Mouse (Mus musculus) testis, adult 2 months (tissue): Measurements from ENCODE around the gene Fjx1. TPM values are rescaled to one million over a fixed set of nuclear protein-coding genes. Genes with fewer than 3 reads are reported as not detected.
A peak's percentile ranks its signal among the peaks of the same experiment; 100 is the strongest.

ENCODE experiments used
- H3K27ac ChIP-seq: fragments of 200-500 bp; 2 replicates; pipeline ENCODE4 v1.5.1; 2012; ENCODE audit warnings: low read depth, low read length; ENCODE audit not compliant: control insufficient read depth, insufficient read depth
- H3K27me3 ChIP-seq: fragments of 200-500 bp; 2 replicates; pipeline ENCODE4 v1.6.1; 2012; ENCODE audit warnings: mild to moderate bottlenecking, low read length, moderate library complexity; ENCODE audit not compliant: control insufficient read depth, insufficient read depth
- H3K36me3 ChIP-seq: fragments of 200-500 bp; 2 replicates; pipeline ENCODE4 v1.6.1; 2012; ENCODE audit warnings: mild to moderate bottlenecking, low read length; ENCODE audit not compliant: control insufficient read depth, insufficient read depth
- H3K4me1 ChIP-seq: fragments of 200-500 bp; 2 replicates; pipeline ENCODE4 v1.6.1; 2012; ENCODE audit warnings: low read length; ENCODE audit not compliant: control insufficient read depth, insufficient read depth
- H3K4me3 ChIP-seq: fragments of 200-500 bp; 2 replicates; pipeline ENCODE4 v1.5.1; 2012; ENCODE audit warnings: low read depth, mild to moderate bottlenecking, low read length, moderate library complexity, mixed read lengths; ENCODE audit not compliant: control insufficient read depth
- CTCF ChIP-seq: fragments of 200-500 bp; IDR thresholded peaks from 2 replicates; pipeline ENCODE4 v1.5.1; 2012; ENCODE audit warnings: low read depth, mild to moderate bottlenecking, inconsistent platforms, low read length, moderate library complexity; ENCODE audit not compliant: control insufficient read depth, insufficient read depth, insufficient replicate concordance
- POLR2A ChIP-seq: fragments of 200-500 bp; IDR thresholded peaks from 2 replicates; pipeline ENCODE4 v1.6.1; 2012; ENCODE audit warnings: low read depth, mild to moderate bottlenecking, inconsistent platforms, low read length, moderate library complexity; ENCODE audit not compliant: control insufficient read depth
- polyA plus RNA-seq: library from polyadenylated mRNA; depleted of rRNA; stranded (reverse); fragments of >200 nt; gene quantifications from 2 replicates; pipeline ENCODE4 v1.2.3, GENCODE M21; 2012; rRNA removed

Gene Fjx1
- polyA plus RNA-seq, 1 experiment: 0.30 TPM

DNA sequence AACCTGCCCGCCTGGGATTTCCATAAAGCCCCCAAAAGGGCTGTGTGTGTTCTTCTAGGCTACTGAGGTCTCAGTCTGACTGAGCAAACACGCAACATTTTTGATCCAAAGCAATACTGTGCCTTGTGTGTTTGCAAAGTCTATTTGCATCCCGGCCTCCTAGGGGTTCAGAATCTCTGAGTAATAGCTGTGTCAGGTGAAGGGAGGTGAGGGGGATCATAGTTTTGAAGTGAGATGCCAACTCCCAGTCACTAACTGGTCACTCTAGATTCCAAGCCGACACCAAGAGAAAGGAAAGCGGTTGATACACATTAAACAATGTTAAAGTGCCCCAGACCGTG lies 51.0 kb downstream of the Fjx1 start:
- Histone ChIP-seq H3K27me3 (no peaks in the 10 kb centered on the region), H3K27ac (peak overlapping the region; percentile 90), H3K4me3 (peak overlapping the region; percentile 95), H3K4me1 (peaks cover 2% of the 10 kb centered on the region; the same call in 1 of the 2 replicates), H3K36me3 (no peaks in the 10 kb centered on the region)
- TF ChIP-seq POLR2A (no peak), CTCF (no peak)

- TF ChIP-seq CTCF: no peak
- no peak; the same call in 1 of the 2 replicates for TF ChIP-seq POLR2A
- H3K27me3 ChIP-seq: no peaks in the 10 kb centered on the region
- H3K4me1 ChIP-seq: peaks cover 2% of the 10 kb centered on the region; the same call in 1 of the 2 replicates
- peak overlapping the region; percentile 95 for H3K4me3 ChIP-seq
- H3K27ac ChIP-seq: peak overlapping the region; percentile 90
- no peaks in the 10 kb centered on the region for H3K36me3 ChIP-seq
Measured at GRCm38 (mm10) chr2:102400605-102401351, 51.5 kb downstream of the Fjx1 start.

DNA sequence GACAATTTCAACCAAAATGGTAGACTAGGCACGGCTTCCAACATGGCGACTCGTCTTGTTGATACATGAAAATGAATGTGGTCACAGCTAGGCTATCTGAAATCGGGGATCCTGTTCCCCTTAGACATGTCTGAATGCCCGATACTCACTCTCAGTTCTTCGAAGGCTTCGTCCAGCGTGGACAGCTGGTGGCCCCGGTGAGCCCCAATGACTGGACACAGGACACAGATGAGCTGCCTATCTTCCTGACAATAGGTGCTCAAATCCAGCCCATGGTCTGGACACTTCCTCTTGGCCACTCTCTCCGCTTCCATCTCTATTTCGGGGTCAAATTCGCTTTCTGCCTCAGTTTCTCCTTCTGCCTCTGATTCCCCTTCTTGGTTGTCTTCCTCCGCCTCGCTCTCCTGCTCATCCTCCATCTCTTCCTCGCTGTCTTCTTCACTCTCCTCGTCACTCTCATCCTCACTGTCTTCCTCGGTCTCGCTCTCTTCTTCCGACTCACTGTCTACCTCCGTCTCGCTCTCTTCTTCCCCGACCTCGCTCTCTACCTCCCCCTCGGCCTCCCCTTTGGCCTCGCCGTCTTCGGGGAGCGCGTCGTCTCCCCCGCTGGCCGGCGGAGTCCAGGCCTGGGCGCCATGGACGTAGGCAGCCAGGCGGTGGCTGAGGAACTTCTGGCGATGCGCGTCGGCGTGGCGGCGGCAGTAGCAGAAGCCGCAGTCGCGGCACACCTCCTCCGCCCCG lies 52.3 kb downstream of the Fjx1 start:
- Histone ChIP-seq H3K4me1 (peaks cover 2% of the 10 kb centered on the region; the same call in 1 of the 2 replicates), H3K27me3 (no peaks in the 10 kb centered on the region), H3K36me3 (no peaks in the 10 kb centered on the region), H3K4me3 (peak overlapping the region; percentile 95), H3K27ac (peak overlapping the region; percentile 90)
- TF ChIP-seq POLR2A: peak; percentile 42; the same call in 1 of the 2 replicates
- TF ChIP-seq CTCF: no peak

Other genes with a start within 250 kb of the Fjx1 start
- gene Trim44, start 44.7 kb downstream of the Fjx1 start, polyA plus RNA-seq: 10.5 and 12.7 TPM in 2 replicates
- gene Pamr1, start 97.5 kb upstream of the Fjx1 start, polyA plus RNA-seq: 2.1 and 2.8 TPM in 2 replicates
- 21.4 and 22.5 TPM in 2 replicates for gene Slc1a2, start 206.2 kb upstream of the Fjx1 start, polyA plus RNA-seq